Mouse (Mus musculus) left cerebral cortex, adult 9 months (tissue): ENCODE data around the gene Prkd3.

Source experiments
- DNase-seq, 2 experiments: peaks; one replicate each; pipeline ENCODE4 v3.0.0; 2022; ENCODE audit warnings: low spot score in 2 of 2

The Prkd3 gene

DNA sequence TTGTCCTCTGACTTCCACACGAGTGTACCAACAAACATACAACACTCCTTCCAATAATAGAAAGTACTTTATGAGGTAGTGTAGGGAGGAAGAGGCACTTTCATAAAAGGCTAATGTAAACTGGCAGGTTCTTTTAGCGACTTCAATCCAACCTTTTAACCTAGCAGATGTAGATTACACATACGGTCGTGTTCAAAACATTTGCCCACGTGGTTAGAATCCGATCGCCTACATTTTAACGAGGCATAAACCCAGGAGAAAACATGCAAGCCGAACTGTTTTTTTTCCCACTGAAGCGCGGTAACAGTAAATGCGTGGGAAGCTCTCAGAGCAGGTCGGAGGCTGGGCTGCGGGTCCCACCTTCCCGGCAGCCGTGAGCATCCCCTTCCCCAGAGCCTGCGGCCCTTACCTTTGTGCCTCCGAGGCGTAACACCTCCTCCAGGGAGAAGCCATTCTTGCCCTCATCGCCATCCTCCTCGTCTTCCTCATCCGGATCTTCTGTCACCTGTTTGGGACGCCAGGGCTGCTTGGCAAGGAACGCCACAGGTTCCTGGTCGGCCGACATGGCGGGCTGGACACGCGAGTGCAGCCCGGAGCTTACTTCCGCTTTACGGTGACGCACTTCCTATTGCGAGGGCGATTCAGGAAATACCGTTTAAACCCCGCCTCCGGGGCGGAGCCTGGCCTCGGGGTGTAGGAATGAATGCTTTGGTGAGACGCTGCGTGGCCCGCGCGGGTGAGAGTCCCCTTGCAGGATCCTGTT lies 84.0 kb downstream of the Prkd3 start, which contains the start of the genes Cebpz and Ndufaf7:
Gene Cebpz (minus strand): TSS at position 601 of the 763 bp plus-strand sequence.
Gene Ndufaf7 (plus strand): TSS at position 671 of the 763 bp plus-strand sequence.
- peak; percentile 94 to 98 for DNase-seq

DNA sequence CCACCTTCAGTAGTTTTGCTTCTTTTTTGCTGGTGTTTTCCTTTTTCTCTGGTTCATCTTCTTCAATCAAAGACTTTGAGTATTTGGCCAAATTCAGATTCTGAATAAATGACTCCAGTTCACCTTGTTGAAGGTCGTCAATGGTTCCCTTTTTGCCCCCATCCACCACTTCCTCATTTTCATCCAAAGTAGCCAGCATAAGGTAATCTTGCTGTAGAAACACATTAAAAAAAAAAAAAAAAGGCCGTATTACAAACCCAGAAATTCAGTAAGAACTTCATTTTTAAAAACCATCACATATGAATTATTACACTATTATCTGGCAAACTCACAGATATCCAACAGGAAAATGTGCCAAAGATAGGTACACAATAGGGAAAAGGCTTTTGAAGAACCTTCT lies 84.8 kb downstream of the Prkd3 start:
- no peak for DNase-seq

DNA sequence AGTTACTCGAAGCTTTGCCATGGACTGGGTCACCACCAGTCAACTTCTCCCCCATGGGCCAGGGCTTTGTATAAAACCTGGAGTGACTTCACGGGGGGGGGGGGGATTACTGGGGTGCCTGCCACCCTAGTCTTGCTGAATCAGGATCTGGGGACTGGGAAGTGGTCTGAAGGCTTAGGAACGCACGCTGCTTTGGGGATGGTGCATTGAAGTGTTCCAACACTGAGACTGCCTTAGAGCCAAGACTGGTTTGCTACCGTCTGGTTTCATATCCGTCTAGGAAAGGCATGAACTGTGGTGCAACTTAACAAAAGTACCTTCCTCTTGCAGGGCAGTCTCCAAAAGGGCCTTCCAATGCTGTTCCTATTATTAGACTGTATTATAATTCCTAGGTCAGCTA lies 102.9 kb downstream of the Prkd3 start:
- DNase-seq, result no peak

- DNase-seq, result no peak
Observed at GRCm38 (mm10) chr17:78916899-78917298, 103.7 kb downstream of the Prkd3 start.

DNA sequence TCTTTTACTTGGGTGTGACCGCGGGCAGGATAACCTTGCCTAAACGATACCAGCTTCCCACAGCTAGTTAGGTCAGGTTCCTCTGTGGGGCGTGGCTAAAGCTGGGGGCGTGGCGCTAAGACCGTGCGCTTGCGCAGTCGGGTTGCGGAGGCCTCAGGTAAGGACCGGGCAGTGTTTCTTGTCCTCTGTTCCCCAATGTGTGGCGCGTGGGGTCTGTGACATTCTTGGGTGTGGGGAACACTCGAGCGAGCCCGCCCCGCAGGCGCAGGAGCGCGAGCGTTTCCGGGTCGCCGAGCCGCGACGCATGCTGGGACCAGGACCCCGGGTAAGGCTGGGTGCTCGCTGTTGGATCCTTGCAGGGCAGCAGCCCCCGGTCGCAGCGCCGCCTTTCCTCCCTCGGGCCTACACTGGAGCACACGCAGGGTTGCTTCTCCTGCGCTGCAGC lies 104.2 kb downstream of the Prkd3 start, which contains the start of gene Cebpzos:
Gene Cebpzos (plus strand): TSS at position 132 of the 445 bp plus-strand sequence.
- DNase-seq, result peak; percentile 83 to 92

- DNase-seq, result no peak
Observed at GRCm38 (mm10) chr17:78915772-78916171, 104.8 kb downstream of the Prkd3 start.

DNA sequence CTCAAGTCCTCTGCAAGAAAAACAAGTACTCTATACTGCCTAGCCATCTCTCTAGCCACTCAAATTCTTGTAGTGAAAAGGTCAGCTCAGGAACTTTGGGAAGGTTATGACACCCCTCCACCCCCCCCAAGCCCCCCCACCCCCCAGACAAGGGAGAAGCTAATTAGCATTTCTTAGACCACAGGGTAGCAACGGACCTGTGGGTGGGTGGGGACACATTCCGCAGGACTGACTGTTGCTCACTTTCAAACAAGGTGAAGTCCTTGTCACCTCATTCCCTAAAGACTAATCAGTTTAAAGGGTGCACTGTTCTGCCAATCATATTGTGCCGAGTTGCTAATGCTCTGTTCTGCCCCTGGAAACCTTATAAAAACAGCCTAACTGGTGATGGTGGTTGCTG lies 106.7 kb downstream of the Prkd3 start:
- DNase-seq, result no peak

DNA sequence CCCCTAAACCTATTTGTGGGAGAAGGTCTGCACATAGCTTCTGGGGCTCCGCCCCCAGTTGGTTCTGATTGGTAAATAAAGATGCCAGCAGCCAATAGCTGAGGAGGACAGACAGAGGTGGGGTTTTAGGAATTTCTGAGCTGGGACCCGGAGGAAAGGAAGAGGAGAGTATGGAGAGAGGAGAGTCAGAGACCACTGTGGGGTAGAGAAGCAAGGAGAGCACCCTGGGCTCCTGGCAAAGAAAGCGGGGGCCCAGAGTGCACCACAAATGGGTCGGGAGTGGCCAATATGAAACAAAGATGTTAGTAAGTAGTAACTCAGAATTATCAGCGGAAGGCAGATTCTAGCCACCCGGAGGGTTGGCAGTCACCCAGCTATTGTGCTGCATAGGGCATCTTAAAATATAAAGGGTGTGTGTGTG lies 107.7 kb downstream of the Prkd3 start:
- no peak for DNase-seq

GRCm38 (mm10) chr17:78909374-78909773 lies 111.2 kb downstream of the Prkd3 start:
- no peak for DNase-seq

- no peak for DNase-seq
Observed at GRCm38 (mm10) chr17:78906892-78907291, 113.7 kb downstream of the Prkd3 start, which contains the start of gene Sult6b1. Gene Sult6b1, minus strand, starts transcription at chr17:78906992.

GRCm38 (mm10) chr17:78903158-78903557 lies 117.5 kb downstream of the Prkd3 start:
- DNase-seq, result no peak
